Mouse (Mus musculus): ENCODE data around the gene Med22.

DNA sequence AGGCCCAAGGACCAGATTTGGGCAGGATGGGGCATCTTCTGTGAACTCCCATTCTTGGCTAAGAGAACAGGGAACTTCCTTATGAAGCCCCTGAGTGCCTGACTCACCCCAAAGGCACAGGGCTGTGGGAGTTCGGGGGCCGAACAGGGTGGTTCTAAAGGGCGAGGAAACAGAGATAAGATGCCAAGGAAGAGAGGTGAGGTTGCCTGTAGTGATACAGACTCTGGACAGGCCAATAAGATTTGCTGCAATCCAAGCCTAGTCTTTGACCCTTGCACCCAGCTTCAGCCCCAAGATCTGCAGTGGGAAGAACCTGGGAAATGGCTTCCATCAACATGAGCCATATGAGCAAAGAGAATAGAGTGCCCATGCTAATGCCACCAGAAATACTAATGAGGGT, 32.8 kb upstream of the Med22 start:
- TF ChIP-seq CTCF (IDR thresholded peaks at IDR 0.05; ENCODE audit: low read depth, low read length) (no peak), GATA1 (IDR thresholded peaks at IDR 0.05; ENCODE audit: borderline replicate concordance, low read length) (no peak)
